Mouse (Mus musculus): ENCODE data around the gene Upf3b.
A peak's percentile ranks its signal among the peaks of the same experiment; 100 is the strongest.

Upf3b gene

GRCm38 (mm10) chrX:37074262-37074892 is 35.7 kb downstream of the Upf3b start:
- peak; percentile 47 for DNase-seq

- DNase-seq, result no peak
These were observed 41.4 kb downstream of the Upf3b start for GRCm38 (mm10) chrX:37068766-37069165.

GRCm38 (mm10) chrX:37067299-37067698 is 42.8 kb downstream of the Upf3b start:
- no peak for DNase-seq

- no peak for DNase-seq
These were observed 46.2 kb downstream of the Upf3b start for GRCm38 (mm10) chrX:37063902-37064301.

- no peak for DNase-seq
These were observed 61.0 kb downstream of the Upf3b start for GRCm38 (mm10) chrX:37048890-37049823.

GRCm38 (mm10) chrX:37048066-37048889 is 61.8 kb downstream of the Upf3b start, which contains the start of gene Sowahd:
Gene Sowahd, plus strand, starts transcription at chrX:37048845.
- no peak for DNase-seq

- DNase-seq, result peak; percentile 54
These were observed 67.4 kb downstream of the Upf3b start for GRCm38 (mm10) chrX:37042726-37043125.
